Mouse (Mus musculus) cortical plate, adult 2 months (tissue): ENCODE data around the gene Abcc2. TPM values are rescaled to one million over a fixed set of nuclear protein-coding genes. Genes with fewer than 3 reads are reported as not detected.

ENCODE experiments used
- H3K27ac ChIP-seq: fragments of 200-500 bp; 2 replicates; pipeline ENCODE4 v1.5.1; 2012; ENCODE audit warnings: low read length, control low read depth, inconsistent platforms; ENCODE audit not compliant: insufficient read depth
- H3K4me1 ChIP-seq: fragments of 200-500 bp; 2 replicates; pipeline ENCODE4 v1.6.1; 2011; ENCODE audit warnings: low read length; ENCODE audit not compliant: control insufficient read depth, insufficient read depth
- H3K4me3 ChIP-seq: fragments of 200-500 bp; 2 replicates; pipeline ENCODE4 v1.5.1; 2011; ENCODE audit warnings: mild to moderate bottlenecking, low read length, control low read depth; ENCODE audit not compliant: insufficient read depth
- CTCF ChIP-seq: fragments of 200-500 bp; IDR thresholded peaks from 2 replicates; pipeline ENCODE4 v1.5.1; 2011; ENCODE audit warnings: mild to moderate bottlenecking, control low read depth, low read length; ENCODE audit not compliant: insufficient read depth; ENCODE audit errors: extremely low read depth
- POLR2A ChIP-seq: fragments of 200-500 bp; IDR thresholded peaks from 2 replicates; pipeline ENCODE4 v1.6.1; 2011; ENCODE audit warnings: mild to moderate bottlenecking, low read length, control low read depth; ENCODE audit not compliant: insufficient read depth; ENCODE audit errors: extremely low read depth
- polyA plus RNA-seq: library from polyadenylated mRNA; depleted of rRNA; stranded (reverse); fragments of >200 nt; gene quantifications from 2 replicates; pipeline ENCODE4 v1.2.3, GENCODE M21; 2012

Abcc2 gene
- polyA plus RNA-seq, 1 experiment: 0.15 TPM

- TF ChIP-seq CTCF: no peak
- no peak overlapping the region for H3K4me3 ChIP-seq
- no peaks in the 10 kb centered on the region for H3K4me1 ChIP-seq
- no peak overlapping the region for H3K27ac ChIP-seq
Measured at GRCm38 (mm10) chr19:43772311-43772710, 9.7 kb upstream of the Abcc2 start.

GRCm38 (mm10) chr19:43775433-43775832 is 6.6 kb upstream of the Abcc2 start:
- H3K4me3 ChIP-seq: no peak overlapping the region
- H3K27ac ChIP-seq: no peak overlapping the region
- no peaks in the 10 kb centered on the region for H3K4me1 ChIP-seq
- no peak for TF ChIP-seq POLR2A
- no peak for TF ChIP-seq CTCF

DNA sequence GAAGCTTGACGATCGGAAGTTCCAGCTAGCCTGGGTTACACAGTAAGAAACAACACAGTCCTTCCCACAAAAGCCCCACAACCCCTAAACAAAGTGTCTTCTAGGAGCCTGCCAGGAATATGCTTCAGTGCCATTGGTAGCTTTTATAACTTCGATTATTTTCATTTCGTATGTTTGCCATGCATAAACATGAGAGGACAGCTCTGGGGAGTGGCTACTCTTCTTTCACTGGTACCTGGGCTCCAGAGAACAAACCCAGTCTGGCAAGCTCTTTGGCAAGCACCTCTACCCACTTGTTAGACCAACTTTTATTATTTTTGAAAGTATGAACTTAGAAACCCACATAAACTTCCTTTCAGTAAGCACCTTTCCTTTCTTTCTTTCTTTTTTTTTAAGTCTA is 5.4 kb upstream of the Abcc2 start:
- Histone ChIP-seq H3K27ac (no peak overlapping the region), H3K4me1 (no peaks in the 10 kb centered on the region), H3K4me3 (no peak overlapping the region)
- TF ChIP-seq CTCF (no peak), POLR2A (no peak)

DNA sequence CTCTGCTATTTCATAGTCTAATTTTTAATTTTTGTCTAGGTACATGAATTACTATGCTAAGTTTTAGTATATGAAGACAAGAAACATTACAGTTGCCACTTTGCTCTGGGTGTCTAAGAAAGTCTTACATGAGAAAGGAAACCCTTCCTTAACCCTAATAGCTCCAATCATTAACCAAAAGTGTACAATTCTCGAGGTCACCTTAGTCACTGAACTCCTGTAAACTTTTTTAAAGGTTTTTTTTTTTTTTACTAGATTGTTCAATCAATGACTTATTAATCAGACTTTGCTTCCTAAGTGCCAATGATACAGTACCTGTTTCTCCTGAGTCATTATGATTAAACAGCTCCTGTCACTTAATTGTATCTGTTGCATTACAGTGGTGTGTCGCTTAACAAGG is 4.7 kb upstream of the Abcc2 start:
- Histone ChIP-seq H3K27ac (no peak overlapping the region), H3K4me3 (no peak overlapping the region), H3K4me1 (no peaks in the 10 kb centered on the region)
- no peak for TF ChIP-seq CTCF
- no peak for TF ChIP-seq POLR2A

- no peak overlapping the region for H3K4me3 ChIP-seq
- TF ChIP-seq POLR2A (no peak), CTCF (no peak)
- no peaks in the 10 kb centered on the region for H3K4me1 ChIP-seq
- H3K27ac ChIP-seq: no peak overlapping the region
Measured at GRCm38 (mm10) chr19:43780391-43780790, 1.6 kb upstream of the Abcc2 start.

DNA sequence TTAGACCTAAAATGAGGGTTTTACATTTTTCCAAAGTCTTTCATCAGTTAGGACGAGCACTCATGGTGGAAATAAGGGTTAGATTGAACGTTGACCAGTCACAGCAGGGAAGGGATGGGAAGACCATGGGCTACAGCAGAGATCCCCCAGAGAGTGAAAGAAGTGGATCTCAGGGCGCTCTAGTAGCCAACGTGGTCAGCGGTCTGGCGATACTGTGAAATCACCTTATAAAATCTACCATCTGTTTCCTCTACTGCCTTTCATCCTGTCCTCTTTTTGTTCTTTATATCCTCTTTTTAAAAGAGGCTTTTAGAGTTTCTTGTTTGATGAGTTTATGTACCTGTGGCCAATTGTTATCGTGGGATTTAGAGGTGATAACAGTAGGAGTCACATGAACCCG is 2.8 kb downstream of the Abcc2 start:
- Histone ChIP-seq H3K4me1 (no peaks in the 10 kb centered on the region), H3K27ac (no peak overlapping the region), H3K4me3 (no peak overlapping the region)
- TF ChIP-seq POLR2A: no peak
- no peak for TF ChIP-seq CTCF

- H3K4me1 ChIP-seq: no peaks in the 10 kb centered on the region
- H3K27ac ChIP-seq: no peak overlapping the region
- no peak overlapping the region for H3K4me3 ChIP-seq
- no peak for TF ChIP-seq POLR2A
- no peak for TF ChIP-seq CTCF
Measured at GRCm38 (mm10) chr19:43786249-43787026, 4.4 kb downstream of the Abcc2 start.

DNA sequence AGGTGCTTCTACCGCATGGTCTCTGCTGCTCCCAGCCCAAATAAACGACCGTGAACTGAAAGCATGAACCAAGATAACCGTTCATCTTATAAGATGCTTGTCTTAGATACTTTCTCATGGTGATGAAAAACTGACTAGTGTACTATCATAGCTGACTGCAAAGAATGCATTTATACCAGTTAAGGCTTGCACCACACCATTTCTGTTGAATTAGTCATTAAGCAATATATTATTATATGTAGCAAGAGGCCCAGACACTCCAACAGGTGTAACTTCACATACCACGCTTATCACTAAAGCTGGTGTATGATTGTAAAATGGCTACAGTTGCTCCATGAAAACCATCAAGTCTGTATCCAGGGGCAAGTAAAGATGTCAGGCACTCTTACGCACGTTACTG is 7.8 kb downstream of the Abcc2 start:
- Histone ChIP-seq H3K4me1 (no peaks in the 10 kb centered on the region), H3K27ac (no peak overlapping the region), H3K4me3 (no peak overlapping the region)
- no peak for TF ChIP-seq POLR2A
- no peak for TF ChIP-seq CTCF

- H3K4me1 ChIP-seq: no peaks in the 10 kb centered on the region
- no peak for TF ChIP-seq POLR2A
- no peak for TF ChIP-seq CTCF
Measured at GRCm38 (mm10) chr19:43792537-43792936, 10.5 kb downstream of the Abcc2 start.

GRCm38 (mm10) chr19:43793951-43794350 is 12.0 kb downstream of the Abcc2 start:
- no peak overlapping the region for H3K27ac ChIP-seq
- H3K4me1 ChIP-seq: no peaks in the 10 kb centered on the region
- H3K4me3 ChIP-seq: no peak overlapping the region
- TF ChIP-seq CTCF: no peak
- TF ChIP-seq POLR2A: no peak

More at GRCm38 (mm10) chr19:43792537-43792936, 10.5 kb downstream of the Abcc2 start:
- Histone ChIP-seq H3K4me3 (no peak overlapping the region), H3K27ac (no peak overlapping the region)

DNA sequence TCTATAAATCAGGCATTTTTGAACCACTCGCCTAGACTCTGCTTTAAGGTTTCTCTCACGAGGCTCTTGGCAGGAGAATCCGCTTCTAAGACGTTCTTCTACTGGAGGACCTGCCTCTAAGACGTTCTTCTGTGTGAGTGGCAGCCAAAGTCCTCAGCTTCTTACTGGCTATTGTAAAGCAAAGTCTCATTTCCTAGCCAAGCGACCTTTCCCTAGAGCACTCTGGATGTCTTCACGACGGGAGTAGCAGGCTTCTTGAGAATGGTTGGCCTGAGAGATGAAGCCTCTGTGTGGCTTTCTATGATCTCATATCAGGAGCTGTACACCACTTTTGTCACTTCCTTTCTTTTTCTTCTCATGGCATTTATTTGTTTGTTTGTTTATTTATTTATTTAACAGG is 13.5 kb downstream of the Abcc2 start:
- no peak overlapping the region for H3K27ac ChIP-seq
- H3K4me3 ChIP-seq: no peak overlapping the region
- no peaks in the 10 kb centered on the region for H3K4me1 ChIP-seq
- TF ChIP-seq POLR2A: no peak
- TF ChIP-seq CTCF: no peak
